Mouse (Mus musculus) liver, postnatal 0 days (tissue): ENCODE measurements around the gene Nr1d1.

Experiments
- CTCF ChIP-seq: sonication (generic); IDR thresholded peaks from 2 replicates; pipeline ENCODE4 v1.5.1; 2016; ENCODE audit warnings: antibody characterized with exemption, low read depth
- EP300 ChIP-seq: IDR thresholded peaks from 2 replicates; pipeline ENCODE4 v1.6.1; 2016; ENCODE audit warnings: antibody characterized with exemption, low read depth, mild to moderate bottlenecking

DNA sequence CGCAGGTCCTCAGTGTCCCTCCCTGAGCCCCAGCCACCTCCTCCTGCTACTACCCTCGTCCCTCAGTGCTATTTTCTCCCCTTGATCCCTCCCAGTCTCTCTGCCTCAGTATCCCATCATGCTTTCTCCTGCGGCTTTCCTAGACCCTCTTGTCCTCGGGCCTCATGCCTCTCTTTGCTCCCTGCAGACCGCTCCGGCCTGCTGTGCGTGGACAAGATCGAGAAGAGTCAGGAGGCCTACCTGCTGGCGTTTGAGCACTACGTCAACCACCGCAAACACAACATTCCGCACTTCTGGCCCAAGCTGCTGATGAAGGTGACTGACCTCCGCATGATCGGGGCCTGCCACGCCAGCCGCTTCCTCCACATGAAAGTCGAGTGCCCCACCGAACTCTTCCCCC lies 11.0 kb downstream of the Nr1d1 start:
- TF ChIP-seq CTCF (no peak), EP300 (no peak)
